Mouse (Mus musculus) heart, embryonic 10.5 days (tissue): ENCODE measurements around the gene Srd5a1. TPM values are rescaled to one million over a fixed set of nuclear protein-coding genes. Genes with fewer than 3 reads are reported as not detected.
"Not testable (repeated sequence)": the region's sequence is repeated elsewhere in the genome, so short reads cannot be mapped to it uniquely, and the experiment has no call there.

Source experiments
- DNase-seq: peaks from one replicate; pipeline ENCODE4 v3.0.0-alpha.2; 2017; ENCODE audit warnings: low spot score
- H3K27ac ChIP-seq: fragments of 300-500 bp; sonication (generic); 2 replicates; pipeline ENCODE4 v1.5.1; 2016; ENCODE audit warnings: mild to moderate bottlenecking
- H3K27me3 ChIP-seq: fragments of 300-500 bp; sonication (generic); 2 replicates; pipeline ENCODE4 v1.6.1; 2016; ENCODE audit warnings: mild to moderate bottlenecking; ENCODE audit not compliant: poor library complexity, insufficient read depth, severe bottlenecking
- H3K36me3 ChIP-seq: fragments of 300-500 bp; sonication (generic); 2 replicates; pipeline ENCODE4 v1.6.1; 2016; ENCODE audit warnings: mild to moderate bottlenecking, moderate library complexity
- H3K4me1 ChIP-seq: fragments of 300-500 bp; sonication (generic); 2 replicates; pipeline ENCODE4 v1.6.1; 2016; ENCODE audit warnings: mild to moderate bottlenecking
- H3K4me3 ChIP-seq: fragments of 300-500 bp; sonication (generic); 2 replicates; pipeline ENCODE4 v1.5.1; 2016; ENCODE audit warnings: mild to moderate bottlenecking, moderate library complexity
- H3K9me3 ChIP-seq: fragments of 300-500 bp; sonication (generic); 2 replicates; pipeline ENCODE4 v1.6.1; 2016; ENCODE audit warnings: mild to moderate bottlenecking, moderate library complexity
- WGBS: fragments of 180-500 bp; shearing (Covaris S2); methylation state at CpG from one replicate; pipeline ENCODE4 v1.1.7; 2016; 5-methylcytosine and 5-hydroxymethylcytosine counted together
- polyA plus RNA-seq: library from polyadenylated mRNA; unstranded; fragments of >200 nt; fragmentation: Nextera tagmentation; extraction: Ambion mirVana; gene quantifications from 2 replicates; pipeline ENCODE4 v1.2.1, GENCODE M21; 2016

Srd5a1 gene
- polyA plus RNA-seq, 1 experiment from 2014 or later, result 12.0 TPM

- DNase-seq, result peak; percentile 51
- Histone ChIP-seq H3K27ac (no peak overlapping the region), H3K27me3 (no peaks in the 10 kb centered on the region), H3K9me3 (no peaks in the 10 kb centered on the region), H3K4me3 (no peak overlapping the region), H3K4me1 (no peaks in the 10 kb centered on the region), H3K36me3 (peaks cover 71% of the 10 kb centered on the region)
- 88% methylated on average over 9 of the region's 9 CpGs for WGBS
Measured at GRCm38 (mm10) chr13:69637657-69638056, 26.4 kb upstream of the Srd5a1 start.

DNA sequence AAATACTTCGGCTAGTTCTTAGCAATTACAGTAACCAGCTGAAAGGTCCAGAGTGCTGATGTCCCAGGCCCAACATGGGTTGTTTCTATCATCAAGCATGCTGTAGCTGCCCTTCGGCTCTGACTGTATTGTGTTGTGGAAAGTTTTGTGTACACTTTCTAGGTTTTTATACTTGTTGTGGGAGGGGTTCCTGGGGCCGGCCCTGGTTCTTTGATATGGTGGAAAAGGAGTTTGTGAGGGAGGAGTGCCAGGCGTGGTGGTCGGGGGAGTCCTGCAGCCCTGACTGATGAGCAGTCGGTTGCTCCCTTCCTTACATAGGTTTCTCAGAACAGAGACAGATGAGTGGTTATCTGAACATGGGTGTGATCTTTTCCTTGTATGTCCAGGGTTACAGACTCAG lies 25.6 kb upstream of the Srd5a1 start:
- H3K36me3 ChIP-seq, result peaks cover 79% of the 10 kb centered on the region
- no peaks in the 10 kb centered on the region for H3K4me1 ChIP-seq
- H3K27ac ChIP-seq, result no peak overlapping the region
- DNase-seq, result peak; percentile 71
- H3K9me3 ChIP-seq, result no peaks in the 10 kb centered on the region
- no peak overlapping the region for H3K4me3 ChIP-seq
- no peaks in the 10 kb centered on the region for H3K27me3 ChIP-seq
- 79% methylated on average over 6 of the region's 6 CpGs for WGBS

- H3K36me3 ChIP-seq, result peaks cover 84% of the 10 kb centered on the region
- H3K27ac ChIP-seq, result no peak overlapping the region
- no peaks in the 10 kb centered on the region for H3K27me3 ChIP-seq
- H3K4me1 ChIP-seq, result no peaks in the 10 kb centered on the region
- 91% methylated on average over 3 of the region's 3 CpGs for WGBS
- DNase-seq, result peak; percentile 28
- H3K9me3 ChIP-seq, result no peaks in the 10 kb centered on the region
- H3K4me3 ChIP-seq, result no peak overlapping the region
Measured at GRCm38 (mm10) chr13:69636375-69636774, 25.1 kb upstream of the Srd5a1 start.

DNA sequence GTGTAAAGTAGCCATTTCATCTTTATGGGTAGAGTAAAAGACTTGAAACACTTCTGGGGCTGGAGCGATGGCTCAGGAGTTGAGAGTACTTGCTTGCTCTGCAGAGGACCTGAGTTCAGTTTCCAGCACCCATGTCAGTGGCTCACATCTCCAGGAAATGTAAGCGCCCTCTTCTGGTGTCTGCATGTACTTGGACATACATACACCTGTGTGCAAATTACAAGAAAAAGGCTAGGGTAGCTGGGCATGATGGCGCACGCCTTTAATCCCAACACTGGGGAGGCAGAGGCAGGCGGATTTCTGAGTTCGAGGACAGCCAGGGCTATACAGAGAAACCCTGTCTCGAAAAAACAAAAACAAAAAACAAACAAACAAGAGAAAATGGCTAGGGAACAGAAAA lies 24.6 kb upstream of the Srd5a1 start:
- WGBS, result 92% methylated on average over 7 of the region's 7 CpGs
- H3K9me3 ChIP-seq, H3K27me3 ChIP-seq, H3K4me3 ChIP-seq, H3K27ac ChIP-seq, H3K4me1 ChIP-seq: not testable (repeated sequence)
- peaks cover 87% of the 10 kb centered on the region for H3K36me3 ChIP-seq
- DNase-seq, result peak; percentile 25

DNA sequence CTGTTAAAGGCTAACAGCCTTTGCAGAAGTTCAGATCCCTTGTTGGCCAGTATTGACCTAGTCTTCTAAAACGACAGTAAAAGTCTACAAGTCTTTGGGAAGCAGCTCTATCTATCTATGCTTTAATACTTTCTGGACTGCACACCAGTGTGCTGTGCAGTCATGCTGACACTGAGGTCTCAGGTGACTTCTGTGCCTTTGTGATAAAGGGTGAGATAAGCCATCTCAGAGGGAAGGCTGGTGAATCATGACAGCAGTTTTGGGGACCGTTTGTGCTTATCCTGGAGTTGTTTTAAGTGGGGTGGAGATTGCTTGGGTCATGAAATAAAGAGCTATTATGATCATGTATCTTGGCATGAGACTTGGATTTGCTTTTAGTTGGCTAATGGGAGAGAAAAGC lies 22.7 kb upstream of the Srd5a1 start:
- Histone ChIP-seq H3K4me1 (no peaks in the 10 kb centered on the region), H3K4me3 (no peak overlapping the region), H3K9me3 (no peaks in the 10 kb centered on the region), H3K36me3 (peaks cover 94% of the 10 kb centered on the region), H3K27me3 (no peaks in the 10 kb centered on the region), H3K27ac (no peak overlapping the region)
- whole genome bisulfite sequencing, result 87% methylated on average over 2 of the region's 2 CpGs
- DNase-seq, result no peak

GRCm38 (mm10) chr13:69633551-69633950 lies 22.3 kb upstream of the Srd5a1 start:
- peaks cover 96% of the 10 kb centered on the region for H3K36me3 ChIP-seq
- H3K4me3 ChIP-seq, result no peak overlapping the region
- WGBS, result 91% methylated on average over 9 of the region's 9 CpGs
- H3K9me3 ChIP-seq, result no peaks in the 10 kb centered on the region
- peak; percentile 59 for DNase-seq
- no peaks in the 10 kb centered on the region for H3K4me1 ChIP-seq
- H3K27me3 ChIP-seq, result no peaks in the 10 kb centered on the region
- H3K27ac ChIP-seq, result no peak overlapping the region

DNA sequence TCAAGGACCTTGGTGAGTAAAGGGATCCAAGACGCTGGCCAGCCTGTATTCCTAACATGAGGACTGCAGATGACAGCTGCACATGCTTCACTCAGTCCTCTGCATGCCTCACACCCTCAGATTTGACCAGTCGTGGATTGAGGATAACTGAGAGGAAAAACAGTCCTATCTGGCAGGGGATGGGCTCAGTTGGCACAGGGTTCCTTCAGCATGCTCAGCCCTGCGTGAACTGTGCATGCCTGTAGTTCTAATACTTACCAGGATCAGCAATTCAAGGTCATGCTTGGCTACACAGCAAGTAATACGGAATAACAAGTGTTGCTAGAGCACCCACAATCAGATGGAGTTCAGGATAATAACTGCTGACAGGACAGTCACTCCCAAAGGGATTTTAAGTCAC lies 20.4 kb upstream of the Srd5a1 start:
- Histone ChIP-seq H3K27me3 (no peaks in the 10 kb centered on the region), H3K9me3 (no peaks in the 10 kb centered on the region), H3K4me3 (no peak overlapping the region), H3K36me3 (peaks cover 100% of the 10 kb centered on the region), H3K4me1 (no peaks in the 10 kb centered on the region), H3K27ac (no peak overlapping the region)
- 83% methylated on average over 4 of the region's 4 CpGs for WGBS
- DNase-seq, result peak; percentile 52

DNA sequence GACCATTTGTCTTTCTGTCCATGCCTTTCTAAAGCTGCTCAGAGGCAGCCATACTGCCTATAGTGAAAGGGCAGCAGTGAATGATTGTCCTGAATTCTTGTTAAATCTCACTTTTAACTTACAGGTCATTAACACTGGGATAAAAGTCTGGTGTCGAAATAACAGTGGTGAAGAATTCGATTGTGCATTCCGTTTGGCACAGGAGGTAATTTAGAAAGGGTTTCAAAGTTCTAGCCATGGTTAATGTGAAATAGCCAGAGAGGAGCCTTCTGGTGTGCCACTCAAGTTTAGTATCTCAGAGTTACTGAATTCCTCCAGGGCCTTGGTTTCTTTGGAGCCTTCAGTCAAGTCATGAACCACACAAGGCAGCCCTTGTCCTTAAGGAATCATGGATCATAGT lies 19.9 kb upstream of the Srd5a1 start:
- WGBS, result 94% methylated on average over 3 of the region's 3 CpGs
- Histone ChIP-seq H3K36me3 (peaks cover 100% of the 10 kb centered on the region), H3K9me3 (no peaks in the 10 kb centered on the region)

DNA sequence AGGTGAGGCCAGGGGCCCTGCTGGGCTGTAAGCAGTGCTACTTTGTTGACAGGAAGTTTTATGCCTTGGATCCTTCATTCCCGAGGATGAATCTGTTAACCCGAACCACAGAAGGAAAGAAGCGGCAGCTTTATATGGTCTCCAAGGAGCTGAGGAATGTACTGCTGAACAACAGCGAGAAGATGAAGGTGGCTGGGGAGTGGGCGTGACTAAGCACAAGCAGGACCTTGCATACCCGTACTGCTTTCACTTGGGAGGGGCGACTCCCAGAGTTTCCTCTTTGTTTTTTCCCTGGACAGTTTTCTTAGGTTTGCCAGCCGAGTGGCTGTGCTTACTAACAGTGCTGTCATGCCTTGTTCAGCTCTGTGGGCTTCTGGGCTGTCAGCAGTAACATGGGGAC lies 19.3 kb upstream of the Srd5a1 start:
- H3K4me3 ChIP-seq, result no peak overlapping the region
- H3K9me3 ChIP-seq, result no peaks in the 10 kb centered on the region
- DNase-seq, result no peak
- H3K4me1 ChIP-seq, result no peaks in the 10 kb centered on the region
- no peak overlapping the region for H3K27ac ChIP-seq
- H3K36me3 ChIP-seq, result peaks cover 99% of the 10 kb centered on the region
- H3K27me3 ChIP-seq, result no peaks in the 10 kb centered on the region
- WGBS, result 85% methylated on average over 8 of the region's 8 CpGs

More for the DNA sequence above, 19.9 kb upstream of the Srd5a1 start:
- Histone ChIP-seq H3K4me1 (no peaks in the 10 kb centered on the region), H3K27ac (no peak overlapping the region), H3K27me3 (no peaks in the 10 kb centered on the region), H3K4me3 (no peak overlapping the region)
- peak; percentile 42 for DNase-seq

- peak; percentile 51 for DNase-seq
- Histone ChIP-seq H3K27me3 (no peaks in the 10 kb centered on the region), H3K4me1 (no peaks in the 10 kb centered on the region), H3K4me3 (no peak overlapping the region), H3K27ac (no peak overlapping the region), H3K9me3 (no peaks in the 10 kb centered on the region), H3K36me3 (peaks cover 99% of the 10 kb centered on the region)
- 98% methylated on average over 3 of the region's 3 CpGs for WGBS
Measured at GRCm38 (mm10) chr13:69627941-69628340, 16.7 kb upstream of the Srd5a1 start.

GRCm38 (mm10) chr13:69624510-69624909 lies 13.3 kb upstream of the Srd5a1 start:
- 89% methylated on average over 3 of the region's 3 CpGs for WGBS
- H3K27me3 ChIP-seq, result no peaks in the 10 kb centered on the region
- H3K36me3 ChIP-seq, result peaks cover 98% of the 10 kb centered on the region
- no peak overlapping the region for H3K27ac ChIP-seq
- no peaks in the 10 kb centered on the region for H3K4me1 ChIP-seq
- H3K4me3 ChIP-seq, result no peak overlapping the region
- no peaks in the 10 kb centered on the region for H3K9me3 ChIP-seq
- no peak for DNase-seq

DNA sequence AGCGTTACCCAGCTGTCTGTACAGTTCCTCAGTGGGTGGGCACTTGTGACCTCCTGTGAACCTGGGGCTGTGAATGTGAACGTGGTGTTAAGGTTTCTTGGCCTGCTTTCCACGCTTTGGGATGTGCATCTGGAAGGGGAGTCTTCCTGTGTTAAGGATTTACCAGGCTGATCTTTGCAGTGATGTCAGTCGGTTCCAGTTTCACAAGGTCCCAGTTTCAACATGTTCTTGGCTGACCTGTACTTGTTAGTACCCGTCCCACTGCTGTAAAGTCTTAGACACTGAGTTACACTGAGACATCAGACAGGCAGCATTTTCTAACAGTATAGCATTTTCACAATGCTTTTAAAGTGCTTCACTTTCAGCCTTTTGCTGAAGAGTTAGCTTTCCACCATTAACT lies 12.6 kb upstream of the Srd5a1 start:
- Histone ChIP-seq H3K4me1 (no peaks in the 10 kb centered on the region), H3K4me3 (no peak overlapping the region), H3K9me3 (no peaks in the 10 kb centered on the region), H3K27ac (no peak overlapping the region), H3K36me3 (peaks cover 98% of the 10 kb centered on the region), H3K27me3 (no peaks in the 10 kb centered on the region)
- WGBS, result 90% methylated on average over 5 of the region's 5 CpGs
- DNase-seq, result no peak

GRCm38 (mm10) chr13:69616716-69617115 lies 5.5 kb upstream of the Srd5a1 start:
- DNase-seq, result no peak
- Histone ChIP-seq H3K27me3 (no peaks in the 10 kb centered on the region), H3K4me1 (no peaks in the 10 kb centered on the region), H3K27ac (no peak overlapping the region), H3K4me3 (no peak overlapping the region), H3K9me3 (no peaks in the 10 kb centered on the region), H3K36me3 (peaks cover 80% of the 10 kb centered on the region)
- 67% methylated on average over 6 of the region's 6 CpGs for WGBS

DNA sequence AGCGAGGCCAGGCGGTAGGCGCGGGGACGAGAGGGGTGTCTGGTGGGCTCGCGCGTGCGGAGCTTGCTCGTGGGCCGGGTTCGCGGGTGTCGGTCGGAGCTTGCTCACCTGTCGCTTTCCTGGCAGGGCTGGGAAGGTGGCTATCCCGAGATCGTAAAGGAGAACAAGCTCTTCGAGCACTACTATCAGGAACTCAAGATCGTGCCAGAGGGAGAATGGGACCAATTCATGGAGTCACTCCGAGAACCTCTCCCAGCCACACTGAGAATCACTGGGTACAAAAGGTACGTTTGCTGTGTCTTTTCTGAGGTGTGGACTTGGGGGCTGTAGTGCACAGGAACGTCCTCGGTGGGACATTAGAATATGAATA lies 918 bp upstream of the Srd5a1 start:
- Histone ChIP-seq H3K4me1 (peaks cover 13% of the 10 kb centered on the region; the same call in 1 of the 2 replicates), H3K36me3 (peaks cover 35% of the 10 kb centered on the region), H3K9me3 (no peaks in the 10 kb centered on the region), H3K27ac (peak overlapping the region; percentile 94), H3K27me3 (peaks cover 10% of the 10 kb centered on the region; the same call in 1 of the 2 replicates), H3K4me3 (peak overlapping the region; percentile 98)
- peak; percentile 80 for DNase-seq
- under 1% methylated on average over 24 of the region's 24 CpGs for WGBS
